In genomic region chr10:38364876-38365275, GRCm38 (mm10) we compare ENCODE assay signal across 13 mouse cellular contexts.
"Had no signal": no experiment of that assay in that cellular context is flagged by ENCODE, and none has a peak within 500 bp of the region (broad histone marks: within the 10 kb centered on the region; RNA-seq: fewer than 3 reads in every experiment).

No protein-coding gene starts in this region.

- DNase-seq: gastrocnemius, postnatal 14 days; gastrocnemius, postnatal 36 days; heart, adult 11 months; heart, adult 2 months; heart, postnatal 14 days; heart, postnatal 36 days; kidney, adult 11 months; kidney, adult 2 months; kidney, adult 9 months; kidney, postnatal 14 days; kidney, postnatal 36 days; layer of hippocampus, adult 9-11 months; layer of hippocampus, postnatal 36 days had no signal
